Mouse (Mus musculus) kidney, adult 2 months (tissue): ENCODE data around the gene 4930572O03Rik. TPM values are rescaled to one million over a fixed set of nuclear protein-coding genes. Genes with fewer than 3 reads are reported as not detected.
A peak's percentile ranks its signal among the peaks of the same experiment; 100 is the strongest.
"Not testable (repeated sequence)": the region's sequence is repeated elsewhere in the genome, so short reads cannot be mapped to it uniquely, and the experiment has no call there.

Source experiments
- DNase-seq: peaks from one replicate; pipeline ENCODE4 v3.0.0; 2021
- H3K27ac ChIP-seq: fragments of 200-500 bp; 2 replicates; pipeline ENCODE4 v1.5.1; 2012; ENCODE audit warnings: low read depth, low read length, control low read depth, inconsistent platforms; ENCODE audit not compliant: insufficient read depth
- H3K27me3 ChIP-seq: fragments of 200-500 bp; replicated peaks from 2 replicates; pipeline ENCODE4 v1.6.1; 2012; ENCODE audit warnings: mild to moderate bottlenecking, moderate library complexity, low read length, inconsistent platforms; ENCODE audit not compliant: control insufficient read depth, insufficient read depth
- H3K36me3 ChIP-seq: fragments of 200-500 bp; 2 replicates; pipeline ENCODE4 v1.6.1; 2012; ENCODE audit warnings: mild to moderate bottlenecking, moderate library complexity, low read length, inconsistent platforms; ENCODE audit not compliant: control insufficient read depth, insufficient read depth
- H3K4me1 ChIP-seq: fragments of 200-500 bp; 2 replicates; pipeline ENCODE4 v1.6.1; 2011; ENCODE audit warnings: low read length; ENCODE audit not compliant: control insufficient read depth, insufficient read depth
- H3K4me3 ChIP-seq: fragments of 200-500 bp; 2 replicates; pipeline ENCODE4 v1.5.1; 2011; ENCODE audit warnings: mild to moderate bottlenecking, low read depth, low read length, control low read depth; ENCODE audit not compliant: insufficient read depth
- WGBS: fragments of 180-500 bp; shearing (Covaris S2); methylation state at CpG from one replicate; pipeline ENCODE4 v1.1.7; 2018; 5-methylcytosine and 5-hydroxymethylcytosine counted together
- polyA plus RNA-seq: library from polyadenylated mRNA; depleted of rRNA; stranded (reverse); fragments of >200 nt; gene quantifications from 2 replicates; pipeline ENCODE4 v1.2.3, GENCODE M21; 2012

Gene 4930572O03Rik
- polyA plus RNA-seq, 1 experiment = not detected

DNA sequence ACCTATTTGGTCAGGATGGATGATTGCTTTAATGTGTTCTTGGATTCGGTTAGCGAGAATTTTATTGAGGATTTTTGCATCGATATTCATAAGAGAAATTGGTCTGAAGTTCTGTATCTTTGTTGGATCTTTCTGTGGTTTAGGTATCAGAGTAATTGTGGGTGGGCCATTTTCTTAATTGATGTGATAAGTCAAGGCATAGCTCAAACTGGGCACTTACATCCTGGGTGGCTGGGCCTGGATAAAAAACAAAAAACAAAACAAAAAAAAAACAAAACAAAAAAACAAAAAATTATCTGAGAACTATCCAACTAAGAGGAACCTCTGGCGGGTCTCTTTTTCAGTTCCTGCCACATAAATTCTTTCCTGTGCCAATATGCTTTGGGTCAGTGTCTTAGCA is 20.9 kb upstream of the 4930572O03Rik start:
- H3K27me3 ChIP-seq = not testable (repeated sequence)
- 85% methylated on average over 4 of the region's 4 CpGs for WGBS

DNA sequence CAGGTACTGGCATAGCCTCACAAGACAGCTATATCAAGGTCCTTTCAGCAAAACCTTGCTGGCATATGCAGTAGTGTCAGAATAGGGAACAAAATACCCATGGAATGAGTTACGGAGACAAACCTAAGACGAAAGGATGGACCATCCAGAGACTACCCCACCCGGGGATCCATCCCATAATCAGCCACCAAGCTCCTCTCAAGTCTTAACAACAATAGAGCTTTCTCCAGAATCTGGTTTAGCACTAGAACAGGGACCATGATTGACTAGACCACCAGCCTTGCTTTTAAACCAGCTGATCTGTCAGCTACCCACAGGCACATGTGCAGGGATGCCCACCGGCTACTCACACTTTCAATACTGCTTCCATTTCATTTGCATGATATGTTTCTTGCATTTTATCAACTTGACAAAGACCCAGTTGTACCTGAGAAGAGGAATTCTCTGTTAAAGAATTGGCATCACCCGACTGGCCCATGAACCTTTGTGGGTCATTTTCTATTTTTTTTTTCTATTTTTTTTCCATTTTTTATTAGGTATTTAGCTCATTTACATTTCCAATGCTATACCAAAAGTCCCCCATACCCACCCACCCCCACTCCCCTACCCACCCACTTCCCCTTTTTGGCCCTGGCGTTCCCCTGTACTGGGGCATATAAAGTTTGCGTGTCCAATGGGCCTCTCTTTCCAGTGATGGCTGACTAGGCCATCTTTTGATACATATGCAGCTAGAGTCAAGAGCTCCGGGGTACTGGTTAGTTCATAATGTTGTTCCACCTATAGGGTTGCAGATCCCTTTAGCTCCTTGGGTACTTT is 17.8 kb upstream of the 4930572O03Rik start:
- not testable (repeated sequence) for H3K4me1 ChIP-seq, H3K4me3 ChIP-seq, H3K36me3 ChIP-seq, DNase-seq, H3K27me3 ChIP-seq, H3K27ac ChIP-seq
- 93% methylated on average over 5 of the region's 8 CpGs for WGBS

More for the DNA sequence above, 20.9 kb upstream of the 4930572O03Rik start:
- H3K27ac ChIP-seq, H3K36me3 ChIP-seq, H3K4me1 ChIP-seq, DNase-seq, H3K4me3 ChIP-seq: not testable (repeated sequence)

DNA sequence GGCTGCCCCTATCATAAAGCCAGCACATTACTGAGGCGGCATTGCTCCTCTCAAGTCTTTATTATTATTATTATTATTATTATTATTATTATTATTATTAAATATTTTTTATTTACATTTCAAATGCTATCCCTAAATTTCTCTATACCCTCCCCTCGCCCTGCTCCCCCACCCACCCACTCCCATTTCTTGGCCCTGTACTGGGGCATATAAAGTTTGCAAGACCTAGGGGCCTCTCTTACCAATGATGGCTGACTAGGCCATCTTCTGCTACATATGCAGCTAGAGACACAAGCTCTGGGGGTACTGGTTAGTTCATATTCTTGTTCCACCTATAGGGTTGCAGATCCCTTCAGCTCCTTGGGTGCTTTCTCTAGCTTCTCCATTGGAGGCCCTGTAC is 17.1 kb upstream of the 4930572O03Rik start:
- 76% methylated on average over 2 of the region's 2 CpGs for WGBS

GRCm38 (mm10) chr5:15670789-15671188 is 13.9 kb upstream of the 4930572O03Rik start:
- H3K4me3 ChIP-seq, DNase-seq, H3K36me3 ChIP-seq, H3K27me3 ChIP-seq, H3K4me1 ChIP-seq, H3K27ac ChIP-seq: not testable (repeated sequence)
- 88% methylated on average over 10 of the region's 18 CpGs for WGBS

More for the DNA sequence above, 17.1 kb upstream of the 4930572O03Rik start:
- not testable (repeated sequence) for H3K27ac ChIP-seq, H3K27me3 ChIP-seq, DNase-seq, H3K4me3 ChIP-seq, H3K4me1 ChIP-seq, H3K36me3 ChIP-seq

GRCm38 (mm10) chr5:15663847-15664246 is 7.0 kb upstream of the 4930572O03Rik start:
- H3K4me3 ChIP-seq, H3K27me3 ChIP-seq, H3K27ac ChIP-seq, H3K4me1 ChIP-seq, DNase-seq, H3K36me3 ChIP-seq: not testable (repeated sequence)
- 70% methylated on average over 7 of the region's 7 CpGs for WGBS

- not testable (repeated sequence) for H3K27me3 ChIP-seq, H3K4me1 ChIP-seq, H3K4me3 ChIP-seq, DNase-seq, H3K27ac ChIP-seq, H3K36me3 ChIP-seq
- WGBS = 60% methylated on average over 2 of the region's 2 CpGs
Observed at GRCm38 (mm10) chr5:15652334-15652733, 4.5 kb downstream of the 4930572O03Rik start.

- 24% methylated on average over 6 of the region's 6 CpGs for WGBS
- not testable (repeated sequence) for H3K4me3 ChIP-seq, DNase-seq, H3K27ac ChIP-seq, H3K27me3 ChIP-seq, H3K36me3 ChIP-seq, H3K4me1 ChIP-seq
Observed at GRCm38 (mm10) chr5:15645707-15646106, 11.2 kb downstream of the 4930572O03Rik start.

GRCm38 (mm10) chr5:15637637-15638036 is 19.2 kb downstream of the 4930572O03Rik start:
- not testable (repeated sequence) for DNase-seq, H3K27ac ChIP-seq, H3K4me1 ChIP-seq, H3K36me3 ChIP-seq, H3K27me3 ChIP-seq, H3K4me3 ChIP-seq
- WGBS = 68% methylated on average over 2 of the region's 2 CpGs

- not testable (repeated sequence) for H3K4me3 ChIP-seq, H3K27ac ChIP-seq, H3K4me1 ChIP-seq, H3K36me3 ChIP-seq, H3K27me3 ChIP-seq
- 33% methylated on average over 5 of the region's 5 CpGs for WGBS
- peak; percentile 14 for DNase-seq
Observed at GRCm38 (mm10) chr5:15630068-15630467, 26.8 kb downstream of the 4930572O03Rik start.
